Mouse (Mus musculus) spleen, adult 12 weeks (tissue): Measurements from ENCODE around the gene Ppp2r5e.
"Not testable (repeated sequence)": the region's sequence is repeated elsewhere in the genome, so short reads cannot be mapped to it uniquely, and the experiment has no call there.

Source experiments
- DNase-seq: peaks from one replicate; pipeline ENCODE4 v3.0.0; 2022; ENCODE audit warnings: low spot score

The Ppp2r5e gene

DNA sequence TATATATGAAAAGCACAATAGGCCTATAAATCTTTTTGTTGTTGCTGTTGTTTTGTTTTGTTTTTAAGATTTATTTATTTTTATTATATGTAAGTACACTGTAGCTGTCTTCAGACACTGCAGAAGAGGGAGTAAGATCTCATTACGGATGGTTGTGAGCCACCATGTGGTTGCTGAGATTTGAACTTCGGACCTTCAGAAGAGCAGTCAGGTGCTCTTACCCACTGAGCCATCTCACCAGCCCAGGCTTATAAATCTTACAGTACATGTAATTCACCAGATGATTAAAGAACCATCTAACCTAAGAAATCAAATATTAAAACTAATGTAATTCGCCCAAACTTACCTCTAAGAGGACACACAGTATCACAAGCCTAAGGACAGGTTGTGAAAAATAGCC, 103.9 kb downstream of the Ppp2r5e start:
- DNase-seq: not testable (repeated sequence)

DNA sequence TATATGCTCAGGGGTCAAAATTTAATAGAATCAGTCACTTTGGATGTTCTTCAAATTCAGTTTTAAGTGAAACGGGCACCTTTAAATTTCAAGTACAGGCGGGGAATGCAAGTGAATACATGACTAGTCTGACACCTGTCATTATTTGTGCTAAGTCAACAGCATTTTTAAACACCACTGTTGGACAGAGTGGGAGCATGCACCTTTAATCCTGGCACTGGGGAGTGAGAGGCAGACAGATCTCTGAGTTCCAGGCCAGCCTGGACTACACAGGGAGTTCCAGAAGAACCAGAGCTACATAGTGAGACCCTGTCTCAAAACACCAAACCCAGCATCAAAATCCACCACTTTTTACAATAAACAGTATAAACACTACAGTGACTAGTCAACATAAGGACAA, 108.5 kb downstream of the Ppp2r5e start:
- no peak for DNase-seq

DNA sequence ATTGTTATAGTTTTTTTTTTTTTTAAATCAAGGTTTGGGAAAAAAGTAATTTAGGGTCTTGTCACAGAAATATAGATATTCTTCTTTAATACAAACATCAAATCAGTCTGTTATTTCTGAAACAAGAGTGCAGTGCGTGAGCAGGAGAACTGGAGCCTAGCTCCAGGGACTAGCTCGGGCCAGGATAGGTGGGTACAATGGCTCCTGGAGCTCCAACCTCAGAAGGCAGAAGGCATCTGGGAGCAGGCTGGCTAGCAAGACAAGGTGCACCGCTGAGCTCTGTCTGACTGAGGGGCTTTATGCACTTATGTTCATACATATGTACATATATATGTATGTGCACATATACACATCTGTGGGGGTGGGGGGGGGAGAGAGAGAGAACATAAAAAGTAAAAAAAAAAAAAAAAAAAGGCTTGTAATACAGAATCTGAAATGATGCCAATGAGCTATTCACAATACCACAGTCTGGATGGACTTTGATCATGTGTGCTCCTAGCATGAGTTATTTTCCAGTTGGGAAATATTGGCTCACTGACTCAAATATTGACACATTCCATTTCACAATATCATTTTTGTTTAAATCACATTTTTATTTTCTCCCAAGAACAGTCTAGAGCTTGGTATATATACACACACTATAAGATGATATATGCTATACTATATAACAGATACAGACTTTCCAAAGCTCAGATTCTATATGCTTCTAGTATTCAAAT, 109.3 kb downstream of the Ppp2r5e start:
- no peak for DNase-seq

DNA sequence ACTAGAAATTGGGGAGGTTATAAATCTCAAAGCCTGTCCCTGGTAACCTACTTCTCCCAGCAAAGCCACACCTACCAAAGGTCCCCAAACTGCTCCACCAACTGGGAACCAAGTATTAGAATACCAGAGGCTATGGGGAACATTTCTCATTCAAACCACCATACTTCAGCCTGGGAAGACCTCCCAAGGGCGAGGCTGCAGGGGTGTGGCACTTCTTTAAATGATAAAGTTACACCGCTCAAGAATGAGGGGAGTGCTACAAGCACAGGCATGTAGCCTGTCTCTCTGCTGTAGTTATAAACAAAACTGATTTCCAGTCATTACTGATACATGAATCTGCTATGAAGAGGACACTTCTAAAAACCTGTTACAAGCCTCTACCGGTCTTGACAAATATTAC, 113.3 kb downstream of the Ppp2r5e start:
- no peak for DNase-seq

DNA sequence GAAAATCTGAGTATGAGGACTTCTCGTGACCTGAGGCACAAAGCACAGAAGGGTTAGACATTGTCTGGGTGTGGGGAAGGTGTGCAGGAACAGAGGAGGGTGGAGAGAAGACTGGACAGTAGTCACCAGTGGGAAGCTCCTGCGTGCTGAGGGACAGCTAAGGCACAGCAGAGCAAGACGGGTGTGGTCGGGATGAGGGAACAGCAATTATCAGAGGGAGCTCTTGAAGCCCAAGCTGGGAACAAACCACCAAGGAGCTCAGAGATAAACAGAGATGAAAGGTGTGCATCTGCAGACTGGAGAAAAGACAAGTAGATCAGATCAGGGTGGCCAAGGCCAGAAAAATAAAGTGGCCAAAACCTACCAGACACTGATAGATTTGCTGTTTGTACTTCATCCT, 114.0 kb downstream of the Ppp2r5e start:
- no peak for DNase-seq

DNA sequence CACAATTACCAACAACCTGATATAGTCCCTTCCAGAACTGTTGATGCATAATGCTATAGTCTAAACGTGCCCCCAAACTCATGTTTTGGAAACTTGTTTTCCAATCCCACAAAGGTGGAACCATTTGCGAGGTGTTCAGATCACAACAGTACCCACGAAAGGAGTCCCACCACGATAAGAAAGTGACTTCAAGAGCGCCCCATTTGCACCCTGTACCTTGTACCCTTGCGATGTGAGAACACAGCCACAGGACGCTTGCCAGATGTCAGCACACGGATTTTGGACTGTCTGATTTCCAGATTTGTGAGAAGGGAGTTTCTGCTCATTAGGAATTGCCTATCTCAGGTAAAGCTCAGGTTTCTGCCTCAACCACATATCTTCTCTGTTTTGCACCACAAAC, 116.0 kb downstream of the Ppp2r5e start:
- DNase-seq: no peak

DNA sequence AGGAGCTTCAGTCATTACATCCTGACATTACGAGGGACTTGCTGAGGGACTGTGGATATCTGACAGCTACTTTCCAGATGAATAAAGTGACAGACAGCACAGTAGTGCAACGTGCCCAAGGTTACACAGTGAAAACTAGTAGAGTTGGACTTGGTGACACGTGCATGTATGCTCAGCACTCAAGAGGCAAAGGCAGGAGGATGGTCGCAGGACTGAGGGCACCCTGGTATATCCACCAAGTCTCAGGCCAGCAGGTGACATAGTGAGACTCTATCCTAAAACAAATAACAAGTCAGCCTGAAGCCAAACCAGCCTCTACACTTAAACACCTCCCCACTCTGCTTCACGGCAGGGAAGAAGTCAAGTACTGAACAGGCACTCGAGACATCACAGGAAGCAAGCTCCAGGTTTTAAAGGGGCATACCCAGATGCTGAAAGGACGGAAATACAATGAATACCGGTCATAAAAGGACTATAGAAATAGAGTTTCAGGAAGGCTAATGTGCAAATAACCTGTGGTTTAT, 116.6 kb downstream of the Ppp2r5e start:
- no peak for DNase-seq

DNA sequence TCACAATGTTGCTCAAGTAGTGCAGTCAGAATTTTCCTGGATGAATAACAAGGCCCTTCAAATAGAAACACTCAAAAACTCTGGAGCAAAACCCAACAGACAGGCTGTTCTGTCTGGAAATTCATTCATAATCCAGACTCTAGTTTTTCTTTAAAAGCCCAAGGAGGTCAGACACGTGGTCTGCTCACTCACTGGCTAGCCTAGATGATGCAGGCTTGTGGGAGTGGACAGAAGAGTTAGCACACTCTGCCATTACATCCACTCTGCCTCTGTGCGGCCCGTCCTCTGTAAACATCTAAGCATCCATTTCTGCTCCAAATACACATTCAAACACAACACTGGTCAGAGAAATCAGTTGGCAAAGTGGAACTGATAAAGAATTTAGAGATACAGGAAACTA, 117.4 kb downstream of the Ppp2r5e start:
- no peak for DNase-seq

DNA sequence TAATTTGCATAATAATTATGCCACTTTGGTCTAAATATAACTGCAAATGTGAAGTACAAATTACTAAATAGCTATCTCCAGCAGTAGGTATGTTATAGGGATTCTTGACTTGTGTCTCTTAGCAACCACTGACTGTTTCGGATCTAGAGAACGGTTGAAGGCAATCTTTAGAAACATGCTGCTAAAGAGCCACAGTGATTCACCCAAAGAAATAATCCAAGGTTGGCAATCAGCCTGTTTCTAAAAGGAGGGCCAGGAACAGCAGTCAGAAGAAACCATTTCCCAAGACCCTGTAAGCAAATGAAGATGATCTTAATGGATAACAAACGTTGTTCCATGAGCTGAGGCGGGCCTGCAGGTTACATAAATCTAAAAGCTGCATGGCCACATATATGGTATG, 117.9 kb downstream of the Ppp2r5e start:
- no peak for DNase-seq

DNA sequence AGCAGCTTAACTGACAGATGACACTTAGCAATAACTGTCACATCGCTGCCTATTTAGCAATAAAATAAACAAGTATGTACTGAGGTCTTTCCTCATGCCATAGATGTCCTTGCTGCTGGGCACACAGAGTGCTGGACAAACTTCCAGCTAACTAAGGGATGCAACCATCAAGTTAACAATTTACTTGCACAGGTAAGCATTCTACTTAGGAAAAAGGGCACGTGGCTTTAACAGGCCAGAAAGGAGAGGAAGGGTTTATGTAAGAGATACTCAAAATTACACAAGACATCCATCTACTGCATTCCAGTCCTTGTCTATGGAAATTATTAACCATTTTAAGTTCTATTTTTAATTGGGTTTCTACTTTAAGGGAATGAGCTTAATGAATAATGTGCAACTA, 123.0 kb downstream of the Ppp2r5e start:
- no peak for DNase-seq

DNA sequence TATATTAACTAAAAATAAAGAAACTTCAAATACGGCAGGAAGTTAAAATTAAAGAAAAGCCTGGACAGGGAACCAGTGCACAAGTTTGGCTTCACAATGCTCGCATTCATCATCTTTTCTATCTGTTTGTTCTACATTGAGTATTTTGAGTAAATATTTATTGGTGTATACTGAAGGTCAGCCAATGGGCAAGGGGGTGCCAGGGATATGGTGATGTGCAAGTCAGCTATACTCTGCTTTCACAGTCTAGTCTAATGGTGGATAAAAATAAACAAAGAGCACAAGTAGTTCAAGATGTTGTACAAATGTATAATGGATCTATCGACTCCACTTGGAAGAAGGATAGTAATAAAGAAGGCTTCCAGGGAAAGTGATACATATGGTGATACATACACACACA, 123.9 kb downstream of the Ppp2r5e start:
- no peak for DNase-seq

DNA sequence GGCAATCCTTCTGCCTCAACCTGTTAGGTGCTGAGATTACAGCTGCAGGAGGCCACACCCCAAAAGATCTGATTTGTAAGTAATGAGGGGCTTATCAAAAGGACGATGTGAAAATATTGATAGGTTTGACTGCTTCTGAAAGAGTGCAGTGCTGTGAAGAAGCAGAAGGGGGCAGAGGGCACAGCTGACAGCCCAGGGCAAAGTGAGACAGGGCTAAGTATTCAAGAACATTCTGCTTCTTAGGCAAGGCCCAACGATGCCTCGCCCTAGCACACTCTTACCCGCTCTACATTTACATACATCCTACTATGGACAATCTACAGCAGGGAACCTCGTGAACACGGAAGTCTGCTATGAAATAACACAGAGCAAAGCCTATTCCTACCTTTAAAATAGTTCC, 128.2 kb downstream of the Ppp2r5e start:
- no peak for DNase-seq

DNA sequence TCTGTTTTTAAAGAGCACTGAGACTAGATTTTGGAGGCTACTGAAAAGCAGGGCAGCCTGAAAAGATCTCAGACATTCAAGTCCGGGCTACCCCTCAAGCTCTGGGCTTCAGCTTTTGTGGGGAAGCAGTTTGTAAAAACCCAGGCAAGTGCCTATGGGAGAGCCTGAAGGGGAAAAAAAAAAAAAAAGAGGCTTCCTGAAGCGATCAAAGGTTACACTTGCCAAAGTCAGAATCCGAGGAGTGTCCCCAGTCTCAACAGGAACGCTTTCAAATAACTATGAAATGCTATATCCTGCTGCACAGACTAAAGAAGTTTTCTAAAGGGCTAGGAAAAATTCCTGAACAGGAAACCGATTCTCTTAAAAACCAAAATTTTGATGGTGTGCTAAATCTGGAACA, 128.9 kb downstream of the Ppp2r5e start:
- DNase-seq: no peak

DNA sequence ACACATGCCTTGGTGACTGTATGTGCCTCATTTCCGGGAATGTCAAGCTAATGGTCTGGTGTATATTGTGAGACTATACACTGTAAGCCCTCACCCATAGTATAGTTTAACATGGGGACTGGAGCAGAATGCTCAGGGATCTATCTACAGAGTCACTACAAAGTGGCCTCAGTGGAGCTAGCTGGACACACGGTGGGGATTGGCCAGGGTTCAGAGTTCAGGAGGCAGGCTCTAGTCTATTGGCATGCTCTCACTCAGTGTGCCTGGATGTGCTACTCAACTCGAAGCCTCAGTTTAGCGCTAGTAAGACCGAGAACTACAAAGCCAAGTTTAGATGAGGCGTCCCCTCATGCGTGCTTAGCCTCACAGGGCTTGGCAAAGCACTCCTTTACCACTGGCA, 129.8 kb downstream of the Ppp2r5e start:
- no peak for DNase-seq

DNA sequence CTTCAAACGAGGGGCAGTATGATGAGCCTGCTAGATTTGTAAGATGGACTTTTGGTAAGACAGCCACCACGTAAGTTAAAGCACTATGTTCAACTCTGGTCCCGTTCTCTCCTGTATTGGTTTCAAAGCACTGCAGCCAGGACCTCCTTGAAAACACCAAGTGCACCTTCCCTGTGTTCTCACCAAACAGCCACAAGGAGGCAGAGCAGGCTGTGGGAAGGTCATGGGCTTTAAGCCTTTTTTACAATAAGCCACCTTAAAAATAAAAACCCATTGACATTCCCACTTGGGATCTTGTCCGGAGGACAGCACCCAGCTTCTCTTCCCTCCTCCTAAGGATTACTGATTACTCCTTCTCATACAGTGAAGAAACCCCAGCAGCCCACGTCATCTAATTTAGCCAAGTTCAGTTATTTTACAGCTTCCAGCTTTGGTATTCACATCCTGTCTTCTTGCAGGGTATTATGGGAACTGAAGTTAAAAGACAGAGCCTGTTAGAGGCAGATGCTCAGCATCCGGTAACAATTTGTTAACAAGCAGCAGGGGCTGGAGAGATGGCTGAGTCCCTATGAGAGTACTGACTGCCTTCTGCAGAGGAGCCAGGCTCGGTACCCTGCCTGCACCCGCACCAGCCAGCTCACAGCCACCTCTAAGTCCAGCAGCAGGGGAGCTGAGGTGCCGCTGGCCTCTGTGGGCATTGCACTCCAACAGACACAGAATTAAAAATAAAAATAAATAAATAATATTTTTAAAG, 131.9 kb downstream of the Ppp2r5e start:
- no peak for DNase-seq

DNA sequence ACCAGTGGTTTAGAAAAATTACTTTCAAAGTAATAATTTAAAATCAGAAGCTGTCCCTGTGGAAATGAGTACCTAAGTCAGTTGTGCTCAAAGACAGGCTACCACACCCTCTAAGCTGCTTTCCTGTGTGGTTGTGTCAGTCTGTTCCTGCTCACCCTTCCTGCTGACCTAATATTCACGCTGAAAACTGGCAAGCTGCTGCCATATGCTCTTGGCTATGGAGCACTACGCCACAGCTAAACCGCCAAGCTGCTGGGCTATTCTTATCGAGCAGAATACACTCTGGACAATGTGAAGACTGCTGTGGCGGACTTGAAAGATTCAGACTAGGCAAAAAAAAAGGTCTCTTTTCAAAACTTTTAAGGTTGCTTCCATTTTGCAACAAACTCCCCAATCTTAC, 135.5 kb downstream of the Ppp2r5e start:
- no peak for DNase-seq

DNA sequence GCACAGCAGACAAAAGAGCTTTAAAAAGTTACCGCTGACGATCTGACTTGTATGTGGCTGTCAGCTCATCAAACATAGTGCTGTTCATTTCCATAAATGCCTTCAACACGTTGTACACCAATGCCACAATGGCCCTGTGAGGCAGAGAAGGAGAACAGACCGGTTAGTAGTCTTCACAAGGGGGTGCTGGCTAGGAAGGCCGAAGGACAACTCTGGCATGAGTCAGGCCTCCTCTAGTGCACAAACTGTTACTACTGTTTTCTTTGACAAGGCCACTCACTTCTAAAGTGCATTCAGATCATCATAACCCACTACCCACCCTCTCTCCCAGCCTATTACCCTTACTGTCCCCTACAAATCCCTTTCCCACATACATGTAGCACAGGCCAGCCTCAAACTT, 136.4 kb downstream of the Ppp2r5e start:
- DNase-seq: no peak

DNA sequence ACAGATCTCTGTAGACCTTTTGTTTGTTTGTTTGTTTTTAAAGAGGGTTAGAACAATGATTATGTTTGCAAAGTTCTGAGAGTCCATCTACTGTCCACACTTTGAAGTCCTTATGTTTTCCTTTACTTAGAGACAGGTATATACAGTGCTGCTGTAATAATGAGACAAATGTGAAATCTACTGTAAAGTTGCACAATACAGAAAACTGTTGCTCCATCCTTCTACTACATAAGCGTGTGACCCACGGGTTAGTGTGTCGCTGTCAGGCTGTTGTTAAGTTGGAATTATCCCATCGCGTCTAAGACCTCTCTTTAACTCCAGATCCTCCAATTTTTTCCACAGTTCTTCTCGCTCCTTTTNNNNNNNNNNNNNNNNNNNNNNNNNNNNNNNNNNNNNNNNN, 142.6 kb downstream of the Ppp2r5e start:
- DNase-seq: no peak

DNA sequence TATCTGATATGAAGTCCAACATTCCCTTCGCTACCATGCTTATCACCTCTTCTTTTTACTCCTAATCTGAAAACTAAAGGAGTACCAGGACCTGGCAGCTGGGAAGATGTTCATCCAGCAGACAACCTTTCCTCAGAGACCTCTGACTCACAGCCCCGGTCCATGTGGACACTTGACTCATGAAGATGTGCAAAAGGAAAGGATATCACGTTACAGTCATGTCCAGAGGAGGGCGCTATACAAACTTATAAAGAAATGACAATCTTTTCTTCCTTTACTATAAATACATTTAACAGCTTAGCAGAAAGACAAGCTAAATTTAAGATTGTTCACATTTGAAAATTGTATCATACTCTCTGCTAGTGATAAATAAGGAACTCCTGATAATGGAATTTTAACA, 143.0 kb downstream of the Ppp2r5e start:
- DNase-seq: no peak

DNA sequence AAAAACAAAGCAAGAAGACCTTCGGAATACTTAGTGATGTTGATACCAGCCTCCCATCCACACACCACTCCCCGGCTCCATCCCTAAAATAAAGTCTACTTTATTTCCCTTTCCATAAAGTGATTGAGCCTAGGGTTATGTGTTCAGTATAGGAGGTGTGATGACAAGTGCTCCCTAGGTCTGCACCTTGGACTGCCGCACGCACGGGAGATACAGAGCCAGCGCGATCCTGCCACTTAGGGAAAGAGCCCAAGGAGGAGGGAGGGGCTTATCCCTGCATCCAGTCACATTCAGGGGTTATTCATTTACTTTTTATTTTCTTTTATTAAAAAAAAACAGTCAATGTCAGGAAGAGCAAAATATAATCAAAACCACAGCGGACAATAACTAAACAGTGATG, 145.5 kb downstream of the Ppp2r5e start:
- no peak for DNase-seq

DNA sequence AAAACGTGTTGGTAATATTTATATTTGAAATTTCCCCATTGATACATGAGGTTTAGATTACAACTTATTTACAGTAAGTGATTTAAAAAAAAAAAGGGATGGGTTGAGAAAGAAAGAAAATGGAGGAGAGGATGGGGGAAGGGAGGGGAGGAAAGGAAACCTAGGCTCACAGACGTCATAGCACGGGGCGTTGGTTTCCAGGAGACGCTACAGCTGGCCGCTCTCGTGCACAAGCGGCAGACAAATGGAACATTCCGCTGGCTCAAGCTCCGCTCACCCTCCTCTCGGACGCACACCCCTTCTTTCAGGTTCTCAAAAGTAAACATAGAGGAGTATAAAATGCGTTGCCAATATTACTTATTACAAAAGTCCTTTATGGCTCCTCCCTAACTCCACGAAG, 146.0 kb downstream of the Ppp2r5e start:
- DNase-seq: no peak

DNA sequence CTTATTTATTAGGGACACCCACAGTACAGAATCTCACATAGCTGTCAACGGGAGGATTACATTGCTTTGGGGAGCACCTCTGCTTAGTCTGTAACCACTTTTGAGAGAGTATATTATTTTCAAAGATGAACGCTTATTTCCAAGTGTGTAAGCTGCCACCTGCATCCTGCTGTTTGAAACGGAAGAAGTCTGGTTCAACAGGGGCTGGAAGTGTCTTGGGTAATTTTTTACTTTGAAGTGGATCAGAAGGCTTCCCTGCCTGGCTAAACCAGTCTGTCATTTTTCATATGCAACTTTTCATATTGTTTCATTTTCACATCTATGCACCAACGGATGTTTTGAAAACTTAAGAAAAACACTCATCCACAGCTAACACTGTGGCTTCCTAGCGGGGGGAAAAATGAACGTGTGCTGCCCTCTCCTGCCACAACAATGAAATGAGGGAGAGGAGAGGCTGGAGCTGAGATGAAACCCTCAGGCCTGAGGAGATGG, 146.5 kb downstream of the Ppp2r5e start:
- no peak for DNase-seq

DNA sequence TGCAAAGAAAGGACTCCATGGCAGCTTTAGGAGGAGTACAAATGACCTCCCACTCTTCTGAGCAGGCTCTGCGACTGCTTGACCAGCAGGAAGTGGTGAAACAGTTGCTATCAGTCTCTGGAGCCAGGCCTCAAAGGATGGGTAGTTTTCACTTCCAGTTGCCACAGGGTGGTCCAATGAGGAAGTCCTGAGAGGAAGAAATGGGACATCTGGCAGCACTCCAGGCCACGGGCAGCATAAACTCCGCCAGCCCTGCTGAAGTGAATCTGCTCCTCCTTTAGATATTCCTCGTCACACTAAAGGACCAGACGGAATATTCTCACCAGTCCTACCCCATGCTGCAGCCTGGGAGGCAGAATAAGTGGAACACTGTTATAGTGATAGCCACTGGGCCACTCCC, 147.1 kb downstream of the Ppp2r5e start:
- no peak for DNase-seq

DNA sequence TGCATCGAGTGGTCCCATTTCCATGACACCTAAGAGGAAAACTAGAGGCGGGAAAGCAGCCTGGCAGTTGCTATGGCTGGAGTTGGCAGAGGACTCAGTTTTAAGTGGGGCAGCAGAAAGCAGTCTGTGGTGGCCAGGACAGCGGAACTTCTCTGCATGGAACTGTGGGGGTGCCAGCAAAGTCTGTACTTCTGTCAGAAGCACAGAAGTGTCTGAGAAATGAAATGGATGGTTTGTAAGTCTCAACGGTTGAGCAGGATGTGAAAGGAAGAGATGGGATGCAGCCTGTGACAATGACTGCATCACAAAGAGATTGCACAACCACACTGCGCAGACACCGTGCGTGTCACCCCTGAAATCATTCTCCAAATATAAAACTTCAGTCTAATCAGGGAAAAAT, 149.8 kb downstream of the Ppp2r5e start:
- no peak for DNase-seq
